ENCODE assay signal across 28 mouse cellular contexts in the genomic region with DNA sequence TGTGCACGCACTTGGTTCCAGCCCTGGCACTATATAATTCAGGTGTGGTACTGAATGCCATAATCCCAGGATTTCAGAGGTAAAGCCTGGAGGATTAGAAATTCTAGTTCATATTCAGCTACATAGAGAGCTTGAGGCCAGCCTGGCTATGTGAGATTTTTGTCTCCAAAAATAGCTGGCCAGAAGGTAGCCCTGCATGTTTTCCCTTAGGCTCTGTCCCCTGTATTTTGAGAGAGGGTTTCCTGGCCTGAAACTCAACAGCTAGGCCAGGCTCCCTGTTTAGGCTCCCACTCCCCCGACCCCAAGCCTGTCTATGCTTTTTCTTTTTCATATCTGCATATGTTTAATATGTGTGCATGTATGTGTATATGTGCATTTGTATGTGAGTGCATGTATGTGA. TPM values are rescaled to one million over a fixed set of nuclear protein-coding genes. Genes with fewer than 3 reads are reported as not detected.
DNase-seq lines count a peak whose midpoint lies in the region; ATAC-seq lines count a peak whose summit lies in the region.
"Had no signal": no experiment of that assay in that cellular context is flagged by ENCODE, and none has a peak within 500 bp of the region (broad histone marks: within the 10 kb centered on the region; RNA-seq: fewer than 3 reads in every experiment).

No protein-coding gene starts in this region.

- no peak for DNase-seq in cerebellum, postnatal 4 days (ENCODE audit: low spot score in 2 of 2)
- DNase-seq in heart, postnatal 36 days = no peak
- DNase-seq in cerebellum, postnatal 10 days = peak; percentile 36 to 38
- no peak for DNase-seq in hindbrain, embryonic 10.5 days (ENCODE audit: low spot score)
- DNase-seq in left cerebral cortex, postnatal 14 days (ENCODE audit: low spot score in 2 of 2) = no peak
- DNase-seq: adrenal gland, adult 8-10 months; embryo, embryonic 11 days; gastrocnemius, postnatal 36 days; kidney, adult 18-20 months; layer of hippocampus, adult 9-11 months; left cerebral cortex, postnatal 4 days; liver; lung, postnatal 36 days; right cerebral cortex, postnatal 4 days; thymus, postnatal 36 days had no signal

- peak overlapping the region; percentile 40; the same call in 1 of the 2 replicates for H3K27ac ChIP-seq in heart, embryonic 16.5 days (ENCODE audit: low read length)
- H3K27ac ChIP-seq in hindbrain, embryonic 10.5 days = no peak overlapping the region
- H3K27ac ChIP-seq: embryonic facial prominence, embryonic 13.5 days; forebrain, embryonic 12.5 days; hindbrain, embryonic 12.5 days; left cerebral cortex, adult 2 months; liver, embryonic 15.5 days; lung, embryonic 15.5 days; midbrain, embryonic 13.5 days had no signal

- H3K4me3 ChIP-seq in heart, embryonic 16.5 days (ENCODE audit: low read length) = no peak overlapping the region
- H3K4me3 ChIP-seq in hindbrain, embryonic 10.5 days = no peak overlapping the region
- H3K4me3 ChIP-seq: embryonic facial prominence, embryonic 13.5 days; erythroblast, embryonic 14.5 days; forebrain, embryonic 12.5 days; hindbrain, embryonic 12.5 days; left cerebral cortex, adult 2 months; liver, embryonic 15.5 days; lung, embryonic 15.5 days; megakaryocyte, embryonic 14.5 days; midbrain, embryonic 13.5 days had no signal

- no peaks in the 10 kb centered on the region for H3K27me3 ChIP-seq in heart, embryonic 16.5 days (ENCODE audit: control insufficient read depth, insufficient read depth, low read length)
- no peaks in the 10 kb centered on the region for H3K27me3 ChIP-seq in hindbrain, embryonic 10.5 days (ENCODE audit: insufficient read depth, poor library complexity, severe bottlenecking)
- H3K27me3 ChIP-seq: embryonic facial prominence, embryonic 13.5 days; forebrain, embryonic 12.5 days; hindbrain, embryonic 12.5 days; liver, embryonic 15.5 days; lung, embryonic 15.5 days; megakaryocyte, embryonic 14.5 days; midbrain, embryonic 13.5 days had no signal

- 0 out of 2 replicates have a peak overlapping the region, but pooled peaks have one; percentile 10 for H3K9ac ChIP-seq in heart, embryonic 16.5 days (ENCODE audit: low read length)
- H3K9ac ChIP-seq: embryonic facial prominence, embryonic 13.5 days; forebrain, embryonic 12.5 days; hindbrain, embryonic 12.5 days; liver, embryonic 15.5 days; lung, embryonic 15.5 days; midbrain, embryonic 13.5 days had no signal

- 66% methylated on average over 2 of the region's 2 CpGs for WGBS in heart, embryonic 16.5 days
- WGBS in hindbrain, embryonic 10.5 days = 84% methylated on average over 2 of the region's 2 CpGs

- H3K36me3 ChIP-seq in heart, embryonic 16.5 days (ENCODE audit: control insufficient read depth, insufficient read depth) = peaks cover 9% of the 10 kb centered on the region; the same call in 1 of the 2 replicates
- H3K36me3 ChIP-seq in hindbrain, embryonic 10.5 days = no peaks in the 10 kb centered on the region
- H3K36me3 ChIP-seq: forebrain, embryonic 12.5 days; hindbrain, embryonic 12.5 days; liver, embryonic 15.5 days; lung, embryonic 15.5 days; midbrain, embryonic 13.5 days had no signal

- no peak overlapping the region for H3K4me2 ChIP-seq in heart, embryonic 16.5 days (ENCODE audit: low read depth, low read length)
- H3K4me2 ChIP-seq: embryonic facial prominence, embryonic 13.5 days; forebrain, embryonic 12.5 days; hindbrain, embryonic 12.5 days; liver, embryonic 15.5 days; lung, embryonic 15.5 days; midbrain, embryonic 13.5 days had no signal

- ATAC-seq in cerebellum, adult (ENCODE audit: insufficient number of reproducible peaks, low FRiP score, low TSS enrichment) = peak; percentile 81
- no peak for ATAC-seq in heart, embryonic 16.5 days (replicated peaks; ENCODE audit: extremely low read depth, insufficient read depth, low FRiP score)
- ATAC-seq: activated CD4-positive, CD25-positive, alpha-beta regulatory T cell, adult 4 months; midbrain, embryonic 13.5 days had no signal

- intact Hi-C loops in heart, postnatal 36 days (cut with DNase I) = no loop called here
- intact Hi-C loops in left cerebral cortex, postnatal 14 days (cut with DNase I) = no loop called here

- H3K4me1 ChIP-seq in heart, embryonic 16.5 days (ENCODE audit: control insufficient read depth, insufficient read depth, low read length) = peaks cover 11% of the 10 kb centered on the region
- H3K4me1 ChIP-seq in hindbrain, embryonic 10.5 days (replicated peaks) = peaks cover 16% of the 10 kb centered on the region
- H3K4me1 ChIP-seq: liver, embryonic 15.5 days; lung, embryonic 15.5 days; megakaryocyte, embryonic 14.5 days had no signal

- H3K9me3 ChIP-seq in heart, embryonic 16.5 days (replicated peaks; ENCODE audit: control insufficient read depth, low read length) = peaks cover 11% of the 10 kb centered on the region
- peaks cover 8% of the 10 kb centered on the region for H3K9me3 ChIP-seq in hindbrain, embryonic 10.5 days
- H3K9me3 ChIP-seq: forebrain, embryonic 12.5 days; liver, embryonic 15.5 days; lung, embryonic 15.5 days had no signal

RNA-seq across cellular contexts. Expression of a gene that starts 34.9 kb away (rescaled TPM):
- polyA plus RNA-seq in heart, embryonic 16.5 days (2015; fragmentation: Nextera tagmentation; extraction: Ambion mirVana) = 5.1 and 6.5 TPM in 2 replicates
- 1 to 10 TPM; 3.9 to 4.2 TPM for total RNA-seq in heart, postnatal 36 days (2021)
- polyA plus RNA-seq in hindbrain, embryonic 10.5 days (2016; fragmentation: Nextera tagmentation; extraction: Ambion mirVana) = 4.6 and 4.9 TPM in 2 replicates
- total RNA-seq in left cerebral cortex, postnatal 14 days (2021) = 10 to 100 TPM; 11.6 to 11.8 TPM
- total RNA-seq: monocyte, adult 5-6 weeks had no signal
- polyA plus RNA-seq: activated CD4-positive, CD25-positive, alpha-beta regulatory T cell, adult 4 months; erythroblast, embryonic 14.5 days had no signal

Comparison
In these comparisons a context has a peak if more than half of its experiments do, and no peak if none do; other contexts are left out.
1. DNase-seq: peak in cerebellum, postnatal 10 days (2 of 2); none in cerebellum, postnatal 4 days (0 of 2), heart, postnatal 36 days (0 of 2), hindbrain, embryonic 10.5 days (single experiment) and left cerebral cortex, postnatal 14 days (0 of 2).